Mouse (Mus musculus) midbrain, embryonic 14.5 days (tissue): ENCODE measurements around the gene Olfr983. TPM values are rescaled to one million over a fixed set of nuclear protein-coding genes. Genes with fewer than 3 reads are reported as not detected.

Experiments
- ATAC-seq: fragments of 200-750 bp; cut with Nextera tagmentation; 2 replicates; pipeline ENCODE4 v1.8.0; 2017; ENCODE audit warnings: moderate number of reproducible peaks, moderate library complexity; ENCODE audit not compliant: low FRiP score, low TSS enrichment
- DNase-seq: peaks from one replicate; pipeline ENCODE4 v3.0.0-alpha.2; 2015
- H3K27ac ChIP-seq: fragments of 300-500 bp; sonication (generic); replicated peaks from 2 replicates; pipeline ENCODE4 v1.5.1; 2014; ENCODE audit warnings: mild to moderate bottlenecking, low read depth, low read length, moderate library complexity
- H3K27me3 ChIP-seq: fragments of 300-500 bp; sonication (generic); 2 replicates; pipeline ENCODE4 v1.6.1; 2014; ENCODE audit warnings: low read length, control low read depth, mixed read lengths; ENCODE audit not compliant: control insufficient read depth, insufficient read depth
- H3K36me3 ChIP-seq: fragments of 300-500 bp; sonication (generic); 2 replicates; pipeline ENCODE4 v1.6.1; 2014; ENCODE audit warnings: low read length, control low read depth; ENCODE audit not compliant: control insufficient read depth, insufficient read depth
- H3K4me1 ChIP-seq: fragments of 300-500 bp; sonication (generic); 2 replicates; pipeline ENCODE4 v1.6.1; 2014; ENCODE audit warnings: mild to moderate bottlenecking, antibody characterized with exemption, low read length, control low read depth; ENCODE audit not compliant: control insufficient read depth, insufficient read depth
- H3K4me2 ChIP-seq: fragments of 300-500 bp; sonication (generic); 2 replicates; pipeline ENCODE4 v1.6.1; 2014; ENCODE audit warnings: mild to moderate bottlenecking, low read length, moderate library complexity
- H3K4me3 ChIP-seq: fragments of 300-500 bp; sonication (generic); replicated peaks from 2 replicates; pipeline ENCODE4 v1.5.1; 2014; ENCODE audit warnings: low read depth, low read length
- H3K9ac ChIP-seq: fragments of 300-500 bp; sonication (generic); replicated peaks from 2 replicates; pipeline ENCODE4 v1.6.1; 2014; ENCODE audit warnings: mild to moderate bottlenecking, low read length, moderate library complexity
- H3K9me3 ChIP-seq: fragments of 300-500 bp; sonication (generic); 2 replicates; pipeline ENCODE4 v1.6.1; 2016; ENCODE audit warnings: low read length, control low read depth, mixed read lengths; ENCODE audit not compliant: control insufficient read depth
- WGBS: fragments of 180-500 bp; shearing (Covaris S2); extraction: QIAGEN DNeasy Blood & Tissue Kit; methylation state at CpG from one replicate; pipeline ENCODE4 v1.1.7; 2014; 5-methylcytosine and 5-hydroxymethylcytosine counted together
- polyA plus RNA-seq: library from polyadenylated mRNA; unstranded; fragments of >200 nt; fragmentation: Nextera tagmentation; extraction: Ambion mirVana; gene quantifications from 2 replicates; pipeline ENCODE4 v1.2.1, GENCODE M21; 2014

Olfr983 gene
- polyA plus RNA-seq, result not detected in 2 replicates

DNA sequence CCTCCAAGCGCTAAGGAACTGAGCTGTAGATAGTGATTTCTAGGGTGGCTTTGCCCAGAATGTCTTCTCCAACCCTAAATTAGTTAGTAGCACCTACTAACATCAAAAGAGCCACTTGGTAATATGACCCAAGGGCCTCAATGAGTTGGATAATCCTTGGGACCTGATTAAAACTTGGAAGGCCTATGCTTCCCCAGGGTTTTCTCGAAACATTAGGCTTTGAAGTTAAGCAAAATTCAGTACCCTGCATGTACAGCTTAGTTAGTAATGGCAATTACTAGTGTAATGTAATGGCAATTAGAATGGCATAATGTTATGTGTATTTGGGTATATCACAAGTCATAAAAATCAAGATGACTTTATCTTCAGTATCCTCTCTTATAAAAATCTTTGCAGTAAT, at the start of gene Olfr983:
Olfr983 (minus strand) TSS at position 101 of the 400 bp plus-strand sequence.
- Histone ChIP-seq H3K9me3 (no peaks in the 10 kb centered on the region), H3K4me1 (no peaks in the 10 kb centered on the region), H3K4me2 (no peak within 1 kb of the TSS), H3K27me3 (no peaks in the 10 kb centered on the region), H3K27ac (no peak within 1 kb of the TSS), H3K4me3 (no peak within 1 kb of the TSS), H3K36me3 (no peaks in the 10 kb centered on the region), H3K9ac (no peak within 1 kb of the TSS)
- 89% methylated on average over 2 of the region's 2 CpGs for WGBS
- no peak for ATAC-seq
- no peak for DNase-seq

DNA sequence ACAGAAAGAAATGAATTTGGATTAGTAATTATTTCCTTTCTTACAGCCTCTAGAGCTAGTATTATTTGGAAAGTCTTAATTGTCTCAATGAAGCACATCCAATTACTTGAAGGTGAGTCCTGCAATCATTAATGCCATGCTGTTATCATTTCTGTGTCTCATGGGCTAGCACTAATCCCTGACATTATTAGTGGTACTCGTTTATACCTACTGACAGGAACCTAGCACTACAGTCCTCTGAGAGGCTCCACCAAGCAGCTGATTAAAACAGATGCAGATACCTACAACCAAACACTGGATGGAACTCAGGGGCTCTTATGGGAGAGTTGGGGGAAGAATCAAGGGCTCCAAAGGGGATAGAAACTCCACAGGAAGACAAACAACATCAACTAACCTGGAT, 48.1 kb upstream of the Olfr983 start:
- Histone ChIP-seq H3K4me2 (no peak overlapping the region), H3K27ac (no peak overlapping the region), H3K36me3 (no peaks in the 10 kb centered on the region), H3K27me3 (no peaks in the 10 kb centered on the region), H3K9me3 (no peaks in the 10 kb centered on the region), H3K4me1 (no peaks in the 10 kb centered on the region), H3K9ac (no peak overlapping the region), H3K4me3 (no peak overlapping the region)
- 50% methylated on average over 1 of the region's 1 CpGs for WGBS
- ATAC-seq (no peak), DNase-seq (no peak)

DNA sequence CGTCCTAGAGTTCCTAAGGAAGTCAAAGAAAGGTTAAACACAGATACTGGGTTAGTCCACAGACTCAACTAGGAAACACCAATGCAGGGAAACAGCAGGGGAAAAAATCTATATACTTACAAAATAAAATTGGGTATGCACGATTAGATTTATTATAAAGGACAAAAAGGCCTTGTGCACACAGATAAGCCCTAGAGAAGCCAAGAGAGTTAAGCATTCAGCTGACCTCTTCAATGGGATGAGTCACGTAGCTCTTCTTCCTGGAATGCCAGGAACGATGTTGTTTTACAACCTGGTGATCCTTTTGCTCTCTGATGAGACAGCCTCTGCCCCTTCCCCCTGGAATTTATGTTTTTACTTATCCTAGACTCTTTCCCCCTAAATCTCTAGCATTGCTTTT, 46.1 kb upstream of the Olfr983 start:
- H3K36me3 ChIP-seq, result no peaks in the 10 kb centered on the region
- ATAC-seq, result no peak
- no peak overlapping the region for H3K27ac ChIP-seq
- H3K4me1 ChIP-seq, result no peaks in the 10 kb centered on the region
- H3K9ac ChIP-seq, result no peak overlapping the region
- no peaks in the 10 kb centered on the region for H3K27me3 ChIP-seq
- WGBS, result 81% methylated on average over 4 of the region's 4 CpGs
- no peaks in the 10 kb centered on the region for H3K9me3 ChIP-seq
- no peak overlapping the region for H3K4me3 ChIP-seq
- no peak overlapping the region for H3K4me2 ChIP-seq
- DNase-seq, result no peak

DNA sequence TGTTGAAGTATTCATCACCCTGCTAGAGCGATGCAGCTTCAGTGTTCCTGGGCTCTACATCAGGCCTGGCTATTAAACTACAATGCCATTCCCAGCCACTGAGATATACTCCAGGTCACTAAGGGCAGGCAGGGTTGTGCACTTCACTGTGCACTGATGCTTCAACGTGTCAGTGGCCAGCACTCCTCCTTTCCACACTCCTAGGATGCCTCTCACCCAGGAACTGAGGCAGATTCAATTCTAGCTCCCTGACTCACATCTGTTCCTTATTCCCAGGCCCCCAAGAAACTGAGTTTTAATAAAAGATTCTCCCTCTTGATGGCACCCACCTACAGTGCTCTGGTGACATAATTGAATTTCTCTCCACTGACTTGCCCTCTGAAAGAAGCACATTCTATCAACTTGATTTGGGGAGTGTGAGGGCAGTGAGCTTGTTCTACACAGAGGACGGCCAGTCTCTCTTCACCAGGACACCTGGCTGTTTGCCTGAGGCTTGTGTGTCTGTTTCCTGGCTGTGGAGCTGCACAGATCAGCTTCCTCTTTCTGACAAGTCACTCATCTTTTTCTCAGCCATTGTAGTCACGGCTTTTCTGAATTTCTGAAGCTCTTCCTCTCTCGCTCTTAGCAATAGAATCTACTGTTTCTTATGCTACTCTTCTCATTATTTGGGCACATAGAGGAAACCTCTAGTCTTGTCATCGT, 43.7 kb upstream of the Olfr983 start:
- ATAC-seq (no peak), DNase-seq (no peak)
- H3K9ac ChIP-seq, result no peak overlapping the region
- H3K36me3 ChIP-seq, result no peaks in the 10 kb centered on the region
- H3K4me3 ChIP-seq, result no peak overlapping the region
- no peak overlapping the region for H3K4me2 ChIP-seq
- 85% methylated on average over 6 of the region's 6 CpGs for WGBS
- no peaks in the 10 kb centered on the region for H3K4me1 ChIP-seq
- H3K9me3 ChIP-seq, result no peaks in the 10 kb centered on the region
- H3K27me3 ChIP-seq, result no peaks in the 10 kb centered on the region
- no peak overlapping the region for H3K27ac ChIP-seq

DNA sequence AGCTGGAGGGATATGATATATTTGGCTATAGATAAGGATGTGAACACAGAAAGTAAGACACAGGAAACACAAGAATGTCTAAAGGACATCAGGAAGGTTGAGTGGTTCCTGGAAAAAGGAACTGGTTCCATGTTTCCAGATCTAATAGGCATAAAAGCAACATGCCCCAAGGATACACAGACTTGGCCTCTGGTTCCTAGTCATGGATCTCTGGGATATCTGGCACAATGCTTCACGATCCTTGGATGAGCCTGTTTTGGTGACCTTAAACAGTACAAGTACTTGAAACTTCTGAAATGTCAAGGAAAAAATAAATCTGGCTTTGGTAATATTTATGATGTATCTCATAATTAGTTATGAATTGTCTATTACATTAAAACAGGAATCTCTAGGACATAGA, 37.2 kb upstream of the Olfr983 start:
- no peaks in the 10 kb centered on the region for H3K9me3 ChIP-seq
- 96% methylated on average over 1 of the region's 1 CpGs for WGBS
- H3K9ac ChIP-seq, result no peak overlapping the region

DNA sequence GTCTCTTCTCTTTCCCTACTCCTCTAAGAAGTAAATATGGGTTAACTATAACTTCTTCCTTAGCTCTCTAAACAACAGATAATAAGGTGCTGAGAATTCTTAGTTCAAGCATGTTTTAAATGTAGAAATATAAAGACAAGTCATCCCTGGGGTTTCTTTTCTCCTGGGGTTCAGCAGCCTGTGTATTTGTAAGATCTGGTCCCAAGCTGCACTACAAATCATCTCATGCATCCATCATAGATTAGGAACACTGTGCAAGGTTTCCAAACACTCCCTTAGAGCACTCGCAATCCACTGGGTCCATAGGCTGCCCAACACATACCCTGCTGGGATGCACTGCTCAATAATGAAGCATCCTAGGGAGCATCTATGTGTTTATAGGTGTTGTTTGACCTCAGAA, 36.7 kb upstream of the Olfr983 start, which contains the start of gene Olfr985:
Olfr985 (minus strand) TSS at position 101 of the 400 bp plus-strand sequence.
- Histone ChIP-seq H3K27ac (no peak within 1 kb of the TSS), H3K27me3 (no peaks in the 10 kb centered on the region), H3K4me2 (no peak within 1 kb of the TSS), H3K9me3 (no peaks in the 10 kb centered on the region), H3K4me1 (no peaks in the 10 kb centered on the region), H3K9ac (no peak within 1 kb of the TSS), H3K4me3 (no peak within 1 kb of the TSS), H3K36me3 (no peaks in the 10 kb centered on the region)
- WGBS, result 92% methylated on average over 1 of the region's 1 CpGs
- DNase-seq (no peak), ATAC-seq (no peak)

More for the DNA sequence above, 37.2 kb upstream of the Olfr983 start:
- Histone ChIP-seq H3K27ac (no peak overlapping the region), H3K4me2 (no peak overlapping the region), H3K27me3 (no peaks in the 10 kb centered on the region), H3K4me1 (no peaks in the 10 kb centered on the region), H3K4me3 (no peak overlapping the region), H3K36me3 (no peaks in the 10 kb centered on the region)
- ATAC-seq (no peak), DNase-seq (no peak)

DNA sequence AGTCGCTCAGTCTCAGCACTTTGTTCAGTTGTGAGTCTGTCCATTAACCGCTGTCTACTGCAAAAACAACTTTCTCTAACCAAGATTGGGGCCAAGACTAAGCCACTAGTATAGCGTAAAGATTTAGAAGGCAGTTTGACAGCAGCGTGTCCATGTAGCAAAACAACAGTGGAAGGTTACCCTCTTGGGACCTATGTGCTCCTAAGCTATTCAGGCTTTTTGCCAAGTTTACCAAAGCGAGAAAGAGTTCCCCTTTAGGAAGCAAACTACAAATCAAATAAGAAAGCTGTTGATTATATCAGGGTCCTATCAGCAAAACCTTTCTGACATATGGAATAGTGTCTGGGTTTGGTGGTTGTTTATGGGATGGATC, 23.9 kb upstream of the Olfr983 start:
- Histone ChIP-seq H3K4me1 (no peaks in the 10 kb centered on the region), H3K9me3 (no peaks in the 10 kb centered on the region), H3K4me2 (no peak overlapping the region), H3K4me3 (no peak overlapping the region), H3K36me3 (no peaks in the 10 kb centered on the region), H3K9ac (no peak overlapping the region), H3K27me3 (no peaks in the 10 kb centered on the region), H3K27ac (no peak overlapping the region)
- ATAC-seq, result no peak
- DNase-seq, result peak; percentile 20
- 81% methylated on average over 5 of the region's 5 CpGs for WGBS

DNA sequence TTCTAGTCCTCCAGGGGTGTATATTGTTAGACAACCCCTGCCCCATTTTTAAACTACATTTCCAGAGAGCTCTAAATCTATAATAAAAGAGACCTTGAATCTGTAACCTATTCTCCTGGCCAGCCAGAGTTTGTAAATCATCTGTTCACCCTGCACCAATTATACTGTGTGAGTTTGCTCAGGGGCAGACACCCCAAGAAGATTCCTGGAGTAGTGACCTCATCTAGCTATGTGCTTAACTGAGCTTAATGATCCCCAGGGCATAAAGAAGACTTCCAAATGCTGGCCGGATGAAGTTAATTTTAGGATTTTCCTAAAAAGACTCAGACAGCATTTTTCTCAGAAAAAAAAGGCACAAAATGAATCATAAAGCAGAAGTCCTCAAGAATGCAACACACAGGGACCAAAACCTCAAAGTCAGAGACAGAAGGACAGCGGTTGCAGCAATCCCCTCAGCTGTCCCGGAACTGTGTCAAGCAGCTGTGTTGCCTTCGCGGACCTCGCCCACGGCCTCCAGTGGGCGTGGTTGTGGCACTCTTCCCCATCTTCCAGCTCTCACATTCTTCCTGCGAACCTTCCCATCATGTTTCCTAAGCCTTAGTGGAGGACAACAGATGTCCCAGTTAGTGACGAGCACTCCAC, 23.4 kb upstream of the Olfr983 start:
- H3K9ac ChIP-seq, result no peak overlapping the region
- 67% methylated on average over 10 of the region's 10 CpGs for WGBS
- ATAC-seq (no peak), DNase-seq (no peak)
- no peak overlapping the region for H3K4me3 ChIP-seq
- H3K4me1 ChIP-seq, result no peaks in the 10 kb centered on the region
- H3K4me2 ChIP-seq, result no peak overlapping the region
- no peaks in the 10 kb centered on the region for H3K9me3 ChIP-seq
- H3K27me3 ChIP-seq, result no peaks in the 10 kb centered on the region
- H3K36me3 ChIP-seq, result no peaks in the 10 kb centered on the region
- H3K27ac ChIP-seq, result no peak overlapping the region

DNA sequence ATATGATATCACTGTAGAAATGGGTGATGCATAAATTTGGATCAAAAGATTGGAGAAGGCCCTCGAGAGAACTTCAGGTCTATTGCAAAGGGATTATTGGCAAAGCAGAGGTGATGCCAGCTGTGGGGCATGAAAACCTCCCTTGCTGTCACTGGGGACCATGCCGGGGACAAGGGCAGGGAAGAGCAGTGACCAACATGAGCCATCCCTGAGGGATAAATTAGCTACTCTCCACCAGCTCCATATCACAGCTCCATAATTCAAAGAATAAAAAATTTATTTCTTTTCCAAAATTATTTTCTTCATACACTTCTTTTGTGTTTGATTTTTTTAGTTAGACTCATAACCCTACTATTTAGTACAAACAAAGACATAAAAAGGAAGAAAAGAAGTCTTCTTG, 20.7 kb upstream of the Olfr983 start, which contains the start of gene Olfr984:
Olfr984 (minus strand) TSS at position 101 of the 400 bp plus-strand sequence.
- WGBS, result 76% methylated on average over 2 of the region's 2 CpGs

More for the DNA sequence above, 20.7 kb upstream of the Olfr983 start, which contains the start of gene Olfr984:
- DNase-seq (no peak), ATAC-seq (no peak)
- Histone ChIP-seq H3K4me3 (no peak within 1 kb of the TSS), H3K27me3 (no peaks in the 10 kb centered on the region), H3K9ac (no peak within 1 kb of the TSS), H3K4me1 (no peaks in the 10 kb centered on the region), H3K4me2 (no peak within 1 kb of the TSS), H3K27ac (no peak within 1 kb of the TSS), H3K9me3 (no peaks in the 10 kb centered on the region), H3K36me3 (no peaks in the 10 kb centered on the region)
